Mouse (Mus musculus) ES-E14 (cell line): ENCODE data around the gene Atxn7.

Source experiments
- HCFC1 ChIP-seq: IDR thresholded peaks from 2 replicates; pipeline ENCODE4 v1.6.1; 2012; ENCODE audit warnings: low read length, inconsistent platforms, borderline replicate concordance; ENCODE audit not compliant: insufficient read depth
- ZC3H11A ChIP-seq: IDR thresholded peaks from 2 replicates; pipeline ENCODE4 v1.6.1; 2012; ENCODE audit warnings: low read depth, mild to moderate bottlenecking, inconsistent platforms, low read length, borderline replicate concordance

DNA sequence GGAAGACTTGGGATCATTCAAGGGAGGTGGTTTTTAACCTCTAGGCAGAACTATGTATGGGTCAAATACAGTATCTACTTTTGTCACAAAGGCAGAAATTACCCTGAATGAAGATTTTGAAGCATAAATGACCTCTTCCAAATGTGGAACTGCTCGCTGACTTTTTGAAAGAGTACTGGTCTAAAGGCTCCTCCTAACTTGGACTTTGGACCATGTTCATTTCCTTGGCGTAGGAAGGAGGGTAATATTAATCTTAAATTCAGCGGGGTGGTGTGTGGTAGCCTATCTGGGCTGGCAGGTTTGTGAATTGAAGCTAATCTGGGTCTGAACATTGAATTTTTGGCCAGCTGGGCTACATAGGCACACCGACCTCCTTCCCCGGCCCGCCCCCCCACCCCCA, 1.2 kb downstream of the Atxn7 start:
- TF ChIP-seq ZC3H11A (no peak), HCFC1 (no peak)
